12 mouse cellular contexts compared by ENCODE assay signal in genomic region chr19:58419685-58420084, GRCm38 (mm10). TPM values are rescaled to one million over a fixed set of nuclear protein-coding genes. Genes with fewer than 3 reads are reported as not detected.
DNase-seq lines count a peak whose midpoint lies in the region; ATAC-seq and TF ChIP-seq lines count a peak whose summit lies in the region.
"Had no signal": no experiment of that assay in that cellular context is flagged by ENCODE, and none has a peak within 500 bp of the region (broad histone marks: within the 10 kb centered on the region; RNA-seq: fewer than 3 reads in every experiment).

No protein-coding gene starts in this region.

- H3K4me1 ChIP-seq in hindbrain, embryonic 12.5 days: peaks cover 19% of the 10 kb centered on the region
- H3K4me1 ChIP-seq in hindbrain, postnatal 0 days (ENCODE audit: insufficient read depth, low read length): no peaks in the 10 kb centered on the region
- H3K4me1 ChIP-seq in limb, embryonic 12.5 days (replicated peaks): peaks cover 20% of the 10 kb centered on the region
- H3K4me1 ChIP-seq: hindbrain, embryonic 15.5 days had no signal

- DNase-seq in hindbrain, postnatal 0 days (ENCODE audit: low spot score): no peak
- peak; percentile 38 to 48 for DNase-seq in urinary bladder, adult 18-20 months (ENCODE audit: low spot score in 2 of 2)
- no peak for DNase-seq in urinary bladder, postnatal 10 days (ENCODE audit: low spot score)
- DNase-seq in yolk sac, embryonic 10.5 days (ENCODE audit: low spot score): peak; percentile 10
- no peak for DNase-seq in adipocyte (ENCODE audit: low spot score)
- DNase-seq in frontal cortex, postnatal 14 days (ENCODE audit: low spot score in 2 of 2): no peak
- DNase-seq: lung, postnatal 10 days; right cerebral cortex, postnatal 4 days had no signal

- 0 out of 2 replicates have a peak, but pooled peaks have one; percentile 40 for ATAC-seq in hindbrain, embryonic 12.5 days (ENCODE audit: low FRiP score)
- no peak for ATAC-seq in hindbrain, postnatal 0 days
- ATAC-seq in limb, embryonic 12.5 days (ENCODE audit: insufficient number of reproducible peaks, insufficient read depth, low FRiP score, low TSS enrichment, low read depth): peak; percentile 94

- H3K9ac ChIP-seq in hindbrain, embryonic 12.5 days: no peak overlapping the region
- no peak overlapping the region for H3K9ac ChIP-seq in hindbrain, postnatal 0 days (replicated peaks; ENCODE audit: low read length)
- H3K9ac ChIP-seq in limb, embryonic 12.5 days (replicated peaks): no peak overlapping the region
- H3K9ac ChIP-seq: hindbrain, embryonic 15.5 days had no signal

- no peak for TF ChIP-seq CTCF in hindbrain, postnatal 0 days (IDR thresholded peaks at IDR 0.05; ENCODE audit: low read depth)

- H3K4me2 ChIP-seq in hindbrain, embryonic 12.5 days (replicated peaks): no peak overlapping the region
- H3K4me2 ChIP-seq in hindbrain, postnatal 0 days (ENCODE audit: low read depth, low read length): no peak overlapping the region
- H3K4me2 ChIP-seq in limb, embryonic 12.5 days: no peak overlapping the region
- H3K4me2 ChIP-seq: hindbrain, embryonic 15.5 days had no signal

- H3K4me3 ChIP-seq in hindbrain, embryonic 12.5 days: no peak overlapping the region
- no peak overlapping the region for H3K4me3 ChIP-seq in hindbrain, postnatal 0 days (ENCODE audit: low read length)
- H3K4me3 ChIP-seq in limb, embryonic 12.5 days (replicated peaks): no peak overlapping the region
- H3K4me3 ChIP-seq: hindbrain, embryonic 15.5 days; myocyte had no signal

- H3K27ac ChIP-seq in hindbrain, embryonic 12.5 days: no peak overlapping the region
- H3K27ac ChIP-seq in hindbrain, postnatal 0 days: no peak overlapping the region
- H3K27ac ChIP-seq in limb, embryonic 12.5 days: peak overlapping the region; percentile 78
- H3K27ac ChIP-seq: hindbrain, embryonic 15.5 days had no signal

- H3K9me3 ChIP-seq in hindbrain, embryonic 12.5 days (replicated peaks): no peaks in the 10 kb centered on the region
- no peaks in the 10 kb centered on the region for H3K9me3 ChIP-seq in hindbrain, postnatal 0 days (ENCODE audit: low read length)
- H3K9me3 ChIP-seq in limb, embryonic 12.5 days: no peaks in the 10 kb centered on the region
- H3K9me3 ChIP-seq: hindbrain, embryonic 15.5 days had no signal

- H3K27me3 ChIP-seq in hindbrain, embryonic 12.5 days: no peaks in the 10 kb centered on the region
- H3K27me3 ChIP-seq in hindbrain, postnatal 0 days (ENCODE audit: insufficient read depth, low read length): no peaks in the 10 kb centered on the region
- H3K27me3 ChIP-seq in limb, embryonic 12.5 days: no peaks in the 10 kb centered on the region
- H3K27me3 ChIP-seq: hindbrain, embryonic 15.5 days had no signal

- WGBS in hindbrain, embryonic 12.5 days: 45% methylated on average over 3 of the region's 3 CpGs
- 46% methylated on average over 3 of the region's 3 CpGs for WGBS in hindbrain, postnatal 0 days
- 11% methylated on average over 3 of the region's 3 CpGs for WGBS in limb, embryonic 12.5 days

- H3K36me3 ChIP-seq in hindbrain, embryonic 12.5 days: no peaks in the 10 kb centered on the region
- no peaks in the 10 kb centered on the region for H3K36me3 ChIP-seq in hindbrain, postnatal 0 days (ENCODE audit: insufficient read depth, low read length)
- H3K36me3 ChIP-seq in limb, embryonic 12.5 days: no peaks in the 10 kb centered on the region
- H3K36me3 ChIP-seq: hindbrain, embryonic 15.5 days had no signal

RNA-seq across cellular contexts. Expression of gene Gfra1, which starts 36.0 kb away (rescaled TPM):
- 59.8 and 65.1 TPM in 2 replicates for polyA plus RNA-seq in hindbrain, embryonic 12.5 days (2016; fragmentation: Nextera tagmentation; extraction: Ambion mirVana)
- 59.8 and 63.9 TPM in 2 replicates for total RNA-seq in hindbrain, postnatal 0 days (2014; rRNA removed)
- 31.4 and 32.3 TPM in 2 replicates for polyA plus RNA-seq in hindbrain, postnatal 0 days (2015; fragmentation: Nextera tagmentation; extraction: Ambion mirVana)
- polyA plus RNA-seq in limb, embryonic 12.5 days (2016; fragmentation: Nextera tagmentation; extraction: Ambion mirVana): 15.5 and 17.0 TPM in 2 replicates

Comparison
In these comparisons a context has a peak if more than half of its experiments do, and no peak if none do; other contexts are left out.
1. DNase-seq: peak in urinary bladder, adult 18-20 months (2 of 2) and yolk sac, embryonic 10.5 days (single experiment); none in hindbrain, postnatal 0 days (single experiment), urinary bladder, postnatal 10 days (single experiment), adipocyte (single experiment) and frontal cortex, postnatal 14 days (0 of 2).